Comparison of ENCODE assay signal across 8 mouse cellular contexts in genomic region chr9:62549809-62550208, GRCm38 (mm10). TPM values are rescaled to one million over a fixed set of nuclear protein-coding genes. Genes with fewer than 3 reads are reported as not detected.
DNase-seq lines count a peak whose midpoint lies in the region; ATAC-seq and TF ChIP-seq lines count a peak whose summit lies in the region.

No protein-coding gene starts in this region.

- no peak overlapping the region for H3K9ac ChIP-seq in forebrain, embryonic 13.5 days

- whole genome bisulfite sequencing in forebrain, embryonic 13.5 days: 3% methylated on average over 8 of the region's 8 CpGs

- H3K27ac ChIP-seq in forebrain, embryonic 13.5 days: no peak overlapping the region
- H3K27ac ChIP-seq in layer of hippocampus, adult 2 months: peak overlapping the region; percentile 79

- no peaks in the 10 kb centered on the region for H3K4me1 ChIP-seq in G1E (ENCODE audit: insufficient read depth, low read depth, low read length)
- H3K4me1 ChIP-seq in forebrain, embryonic 13.5 days: peaks cover 21% of the 10 kb centered on the region

- no peaks in the 10 kb centered on the region for H3K9me3 ChIP-seq in G1E (replicated peaks)
- H3K9me3 ChIP-seq in forebrain, embryonic 13.5 days (replicated peaks): no peaks in the 10 kb centered on the region

- DNase-seq in G1E (ENCODE audit: low spot score): no peak
- peak; percentile 47 for DNase-seq in c-Kit-positive CD71-positive TER-119-negative erythroid progenitor cells, embryonic 14.5 days (ENCODE audit: low read depth)
- DNase-seq in heart, postnatal 14 days: peak; percentile 91 to 94
- DNase-seq in layer of hippocampus, adult 2 months (ENCODE audit: low spot score in 2 of 2): peak; percentile 94 to 99
- peak; percentile 92 for DNase-seq in lung, postnatal 10 days
- DNase-seq in retina, embryonic 14.5 days (ENCODE audit: low spot score): peak; percentile 97
- peak; percentile 88 for DNase-seq in thymus, postnatal 25 days

- H3K36me3 ChIP-seq in G1E (replicated peaks): no peaks in the 10 kb centered on the region
- no peaks in the 10 kb centered on the region for H3K36me3 ChIP-seq in forebrain, embryonic 13.5 days (ENCODE audit: poor library complexity, severe bottlenecking)

- peaks cover 11% of the 10 kb centered on the region; the same call in 1 of the 2 replicates for H3K27me3 ChIP-seq in G1E (ENCODE audit: insufficient read depth, low read length)
- no peaks in the 10 kb centered on the region for H3K27me3 ChIP-seq in forebrain, embryonic 13.5 days

- peak; percentile 90 for TF ChIP-seq CTCF in G1E (IDR thresholded peaks at IDR 0.05; ENCODE audit: low read depth, low read length)
- peak; percentile 97 for TF ChIP-seq CTCF in layer of hippocampus, adult 2 months (conservative IDR thresholded peaks at IDR 0.05)

- intact Hi-C loops in heart, postnatal 14 days (cut with DNase I): loop anchor here (1.0 to 10.0 kb wide), 2 partner anchors 80 to 515 kb away; no protein-coding TSS in a partner anchor

- no peak overlapping the region for H3K4me3 ChIP-seq in G1E (ENCODE audit: low read depth, low read length)
- H3K4me3 ChIP-seq in forebrain, embryonic 13.5 days: no peak overlapping the region
- no peak overlapping the region for H3K4me3 ChIP-seq in layer of hippocampus, adult 2 months

- no peak overlapping the region for H3K4me2 ChIP-seq in forebrain, embryonic 13.5 days

- ATAC-seq in G1E (ENCODE audit: extremely low read depth, insufficient number of reproducible peaks, low FRiP score, poor library complexity, severe bottlenecking): no peak
- peak; percentile 39; the same call in 1 of the 2 replicates for ATAC-seq in forebrain, embryonic 13.5 days

RNA-seq across cellular contexts. Expression of gene Coro2b, which starts 13.0 kb away (rescaled TPM):
- total RNA-seq in G1E (2014; fragmentation: Nextera tagmentation): not detected in 2 replicates
- total RNA-seq in G1E (2017): 0.12 and 0.16 TPM in 2 replicates
- not detected in 2 replicates for polyA plus RNA-seq in G1E (2012)
- 35.5 and 37.0 TPM in 2 replicates for polyA plus RNA-seq in forebrain, embryonic 13.5 days (2015; fragmentation: Nextera tagmentation; extraction: Ambion mirVana)
- total RNA-seq in heart, postnatal 14 days (2021): 10 to 100 TPM; 15.7 to 16.5 TPM
- total RNA-seq in layer of hippocampus, adult 2 months (2021): 100 to 1,000 TPM; 226 to 243 TPM

Comparison
In these comparisons a context has a peak if more than half of its experiments do, and no peak if none do; other contexts are left out.
1. RNA of gene Coro2b, which starts 13.0 kb away (total RNA-seq): 226 to 243 TPM in layer of hippocampus, adult 2 months and 15.7 to 16.5 TPM in heart, postnatal 14 days; 0.12 to 0.16 TPM in G1E; every median in the first group is over 10 times any median in the second.